Mouse (Mus musculus) T-helper 17 cell (primary cell): Measurements from ENCODE around the gene Lrig1.

ENCODE experiments used
- in situ Hi-C, 2 experiments: fragments of 300-600 bp; cut with MboI, MseI; formaldehyde crosslinking; loops; 1 replicate in 1 of 2; 2 replicates in 1 of 2; pipeline ENCODE4 v1.15.1; 2025; ENCODE audit warnings: high pct_unique_total_duplicates in 2 of 2

Lrig1 gene

DNA sequence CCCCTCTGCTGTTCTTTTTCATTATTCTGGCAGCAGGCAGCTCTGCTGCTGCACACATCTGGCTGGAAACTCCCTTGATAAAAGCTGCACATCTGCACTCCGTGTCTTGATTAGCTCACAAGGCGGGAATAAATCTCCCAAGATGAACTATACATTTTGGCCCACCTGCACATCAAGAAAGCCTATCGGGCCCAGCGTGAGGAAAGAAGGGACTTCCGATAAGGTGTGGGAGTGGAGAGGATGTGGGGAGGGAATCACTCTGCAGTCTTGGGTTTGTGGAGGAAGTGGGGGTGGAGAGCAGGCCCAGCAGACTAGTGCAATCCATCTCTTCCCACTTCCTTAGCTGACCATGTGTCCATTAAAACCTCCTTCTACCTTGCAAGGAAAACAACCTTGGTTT is 74.1 kb downstream of the Lrig1 start:
- in situ Hi-C loops: no loop called here

DNA sequence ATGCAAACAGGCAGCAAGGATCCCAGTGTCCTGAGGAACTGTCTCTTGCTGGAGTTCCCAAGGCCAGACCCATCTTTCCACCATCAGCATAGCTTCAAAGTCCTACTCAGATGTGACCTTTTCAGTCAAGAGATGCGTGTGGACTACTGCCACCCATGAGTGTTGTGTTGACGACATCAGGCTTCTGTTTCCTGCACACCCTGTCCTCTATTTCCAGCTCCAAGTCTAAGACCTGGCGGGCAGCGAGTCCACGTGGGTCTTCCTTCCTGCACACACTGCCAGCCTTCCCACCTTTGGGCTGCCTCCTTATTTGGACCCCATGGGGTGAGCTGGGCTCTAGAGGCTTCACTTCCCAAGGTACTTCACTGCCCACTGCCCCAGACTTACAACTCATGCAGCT is 75.4 kb downstream of the Lrig1 start:
- in situ Hi-C loops: no loop called here

DNA sequence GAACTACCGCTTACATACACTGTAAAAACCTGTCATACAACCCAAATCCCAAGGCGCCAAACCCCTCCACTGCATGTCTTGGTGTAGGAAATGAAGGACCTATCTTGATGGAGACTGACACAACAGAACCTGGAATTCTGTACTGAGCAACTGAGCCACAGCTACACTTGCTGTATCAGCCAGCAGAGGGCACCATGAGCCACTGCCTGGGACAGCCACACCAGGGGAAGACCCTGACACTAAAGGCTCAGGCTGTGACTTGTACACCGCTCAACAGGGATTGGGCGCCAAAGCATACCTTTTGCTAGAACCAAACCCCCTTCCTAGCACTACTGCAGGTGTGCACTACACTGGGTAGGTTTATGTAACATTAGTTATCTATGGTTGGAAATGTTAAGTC is 77.0 kb downstream of the Lrig1 start:
- in situ Hi-C loops: no loop called here

DNA sequence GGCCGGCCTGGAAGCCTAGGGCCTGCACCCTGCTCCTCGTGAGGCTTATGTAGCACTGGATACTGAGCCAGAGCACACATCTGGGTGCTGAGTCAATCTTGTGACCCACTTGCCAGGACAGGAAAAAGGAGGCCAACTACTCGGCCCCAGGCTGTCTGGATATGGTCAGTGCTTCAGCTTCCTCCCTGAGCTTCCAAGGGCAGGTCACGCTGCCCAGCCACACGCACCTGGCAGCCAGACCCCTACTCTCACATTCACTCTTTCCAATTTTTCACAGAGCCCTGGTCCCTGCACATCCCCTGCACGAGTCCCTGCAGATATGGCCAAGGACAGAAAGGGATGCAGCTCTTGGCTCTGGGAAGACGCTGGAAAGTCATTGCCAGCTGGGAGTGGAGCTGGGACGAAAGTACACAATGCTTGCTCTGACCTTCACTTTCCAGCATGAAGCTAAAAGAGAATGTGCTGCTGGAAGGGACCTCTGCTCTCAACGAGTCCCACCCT is 79.1 kb downstream of the Lrig1 start:
- in situ Hi-C loops: no loop called here

DNA sequence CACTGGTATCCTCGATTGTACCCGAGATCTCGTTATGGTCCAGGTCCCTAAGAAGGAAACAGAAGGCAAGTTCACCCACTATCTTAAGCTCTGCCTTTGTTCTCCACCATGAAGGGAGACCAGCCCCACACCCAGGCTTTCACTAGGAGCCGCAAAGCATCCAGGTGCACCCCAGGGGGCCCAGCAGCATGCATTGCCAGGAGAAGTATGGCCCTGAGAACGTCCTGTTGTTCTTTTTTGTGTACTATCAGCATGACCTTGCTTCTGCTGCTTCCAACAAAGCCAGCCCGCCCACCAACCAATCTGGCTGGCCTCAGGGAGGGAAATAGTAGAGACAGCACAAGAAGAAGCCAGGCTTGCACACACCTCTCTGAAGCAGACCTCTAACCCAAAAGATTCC is 79.7 kb downstream of the Lrig1 start:
- in situ Hi-C loops: no loop called here

DNA sequence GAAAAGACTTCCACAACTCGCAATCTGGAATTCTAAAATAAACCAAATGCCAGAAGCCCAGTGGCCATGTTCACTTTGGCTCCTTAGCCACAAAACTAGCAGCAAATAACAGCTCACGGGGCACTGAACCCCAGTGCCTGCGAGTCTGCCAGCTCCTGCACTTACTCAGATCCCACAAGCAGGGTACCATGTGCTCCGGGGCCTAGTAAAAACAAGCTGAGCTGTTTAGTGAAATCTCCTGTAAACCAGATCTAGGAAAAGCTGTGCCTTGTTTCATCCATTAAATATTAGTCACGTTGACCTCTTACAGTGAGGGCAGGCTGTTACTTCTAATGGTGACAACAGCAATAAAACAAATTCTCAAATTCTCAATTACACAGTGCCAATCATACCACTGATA is 81.3 kb downstream of the Lrig1 start:
- in situ Hi-C loops: loop anchor here (5.0 to 10.0 kb wide), 2 partner anchors 349 to 366 kb away; no protein-coding TSS in a partner anchor

DNA sequence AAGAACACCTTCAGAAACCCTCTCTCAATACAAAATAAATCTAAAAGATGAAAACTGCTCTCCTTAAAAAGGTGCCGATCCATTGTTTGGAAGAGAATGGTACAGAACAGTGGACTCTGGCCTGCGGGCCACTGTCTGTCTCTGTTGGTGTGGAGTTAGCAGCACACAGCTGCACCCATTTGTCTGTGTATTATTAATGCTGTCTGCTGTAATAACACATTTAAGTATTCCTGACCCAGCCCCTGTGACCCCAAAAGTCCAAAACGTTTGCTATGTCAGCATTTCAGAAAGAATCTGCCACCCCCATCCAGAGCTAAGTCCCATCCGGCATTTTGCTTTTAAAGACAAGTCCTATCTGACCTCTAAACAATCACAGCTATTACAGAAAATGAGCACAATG is 84.0 kb downstream of the Lrig1 start:
- in situ Hi-C loops: loop anchor here (5.0 to 10.0 kb wide), 2 partner anchors 351 to 369 kb away; no protein-coding TSS in a partner anchor

DNA sequence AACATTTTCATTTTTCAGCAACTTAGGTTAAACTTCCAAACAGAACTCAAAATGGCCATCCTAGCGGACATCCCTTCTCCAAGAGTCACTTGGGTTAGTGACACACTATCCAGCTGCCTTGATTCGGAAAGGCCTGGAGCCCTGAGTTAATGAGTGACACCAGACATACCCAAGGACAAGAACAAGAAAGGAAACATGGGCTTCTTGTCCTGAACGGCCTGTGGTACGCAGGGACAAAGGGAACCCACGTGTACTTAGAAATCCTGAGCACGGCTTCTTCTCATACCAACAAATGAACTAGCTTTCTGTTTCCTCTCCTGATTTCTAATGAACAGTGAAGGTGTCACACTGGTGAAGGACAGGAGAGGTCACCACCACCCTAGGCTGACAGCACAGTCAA is 85.6 kb downstream of the Lrig1 start:
- in situ Hi-C loops: loop anchor here in 1 of 2 experiments (10.0 kb wide), 1 partner anchor 370 kb away; no protein-coding TSS in a partner anchor

DNA sequence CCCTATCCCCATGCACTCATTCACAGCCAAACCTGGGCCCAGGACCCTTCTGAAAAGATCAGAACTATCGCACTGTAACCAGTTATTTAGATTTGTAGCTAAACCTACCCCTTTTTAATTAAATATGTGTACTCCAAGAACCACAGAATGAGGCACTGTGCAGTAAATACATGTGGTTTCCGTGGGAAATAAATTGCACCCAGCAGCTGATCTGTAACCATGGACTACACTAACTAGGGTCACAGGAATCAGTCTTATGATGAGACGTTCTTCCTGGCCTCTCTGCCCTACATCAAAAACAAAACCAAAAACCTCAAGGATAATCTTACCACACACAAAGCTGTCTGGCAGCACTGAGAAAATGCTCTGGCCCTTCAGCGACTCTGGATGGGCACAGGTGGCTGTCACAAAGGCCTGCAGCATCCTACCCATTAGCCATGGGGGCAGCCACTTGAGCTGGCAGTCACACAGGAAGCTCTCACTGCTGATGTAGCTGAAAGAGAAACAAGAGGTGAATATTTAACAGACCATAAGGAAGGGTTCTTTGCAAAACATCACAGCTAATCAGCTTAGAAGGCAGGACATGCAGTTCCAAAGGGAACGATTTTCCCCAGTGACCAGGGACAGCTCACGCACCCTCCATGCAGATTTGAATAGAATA is 86.6 kb downstream of the Lrig1 start:
- in situ Hi-C loops: loop anchor here in 1 of 2 experiments (10.0 kb wide), 1 partner anchor 371 kb away; no protein-coding TSS in a partner anchor

DNA sequence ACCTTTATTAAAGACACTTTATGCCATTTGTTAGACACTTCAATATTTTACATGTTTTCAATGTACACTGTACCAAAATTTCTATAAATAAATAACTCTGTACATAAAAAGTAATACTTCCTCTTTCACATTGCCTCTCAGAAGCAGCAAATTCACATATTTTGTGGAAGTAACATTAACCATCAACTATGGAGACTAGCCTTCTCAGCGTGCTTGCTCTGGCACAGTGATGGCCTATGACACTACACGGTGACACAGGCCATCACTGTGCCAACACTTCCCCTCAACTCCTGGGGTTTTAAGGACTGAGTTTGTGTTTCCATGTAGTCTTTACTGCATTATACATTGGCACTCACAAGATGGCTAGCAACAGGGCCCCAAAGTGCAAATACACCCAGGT is 95.4 kb downstream of the Lrig1 start:
- in situ Hi-C loops: no loop called here

DNA sequence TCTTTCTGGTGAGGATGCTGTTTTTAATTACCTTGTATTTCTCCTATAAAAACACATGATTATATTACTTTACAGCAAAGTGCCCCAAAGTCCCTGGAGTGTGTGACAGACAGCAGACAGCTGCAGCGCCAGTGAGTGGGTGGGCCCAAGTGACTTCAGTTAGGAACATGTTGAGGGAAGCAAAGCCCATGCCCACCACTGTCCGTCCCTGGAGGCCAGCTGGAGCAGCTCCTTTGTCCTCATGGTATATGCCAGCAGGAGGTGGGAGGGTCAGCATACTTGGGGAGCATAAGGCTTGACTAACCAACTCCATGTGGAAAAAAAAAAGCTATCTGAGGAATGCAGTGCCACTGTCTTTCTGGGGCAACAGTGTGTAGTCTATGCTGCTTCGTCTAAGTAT is 95.9 kb downstream of the Lrig1 start:
- in situ Hi-C loops: no loop called here

DNA sequence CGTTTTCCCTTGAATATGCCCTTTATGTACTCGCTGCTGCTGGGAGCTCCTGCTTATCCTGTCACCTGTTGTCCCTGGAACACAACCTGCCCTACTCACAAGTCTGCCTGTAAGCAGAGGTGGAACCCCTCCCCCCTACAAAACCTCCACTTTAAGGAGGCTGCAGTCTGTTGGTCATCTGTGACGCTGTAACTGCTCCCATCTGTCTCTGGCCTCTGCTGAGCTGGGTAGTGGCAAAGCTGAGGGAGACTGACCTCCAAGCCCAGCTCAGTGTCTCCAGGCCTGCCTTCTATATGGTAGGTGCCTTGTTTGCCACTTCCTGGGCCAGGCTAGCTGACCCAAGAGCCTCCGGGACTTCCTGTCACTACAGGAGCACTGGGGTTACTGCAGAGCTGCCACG is 98.1 kb downstream of the Lrig1 start:
- in situ Hi-C loops: no loop called here

DNA sequence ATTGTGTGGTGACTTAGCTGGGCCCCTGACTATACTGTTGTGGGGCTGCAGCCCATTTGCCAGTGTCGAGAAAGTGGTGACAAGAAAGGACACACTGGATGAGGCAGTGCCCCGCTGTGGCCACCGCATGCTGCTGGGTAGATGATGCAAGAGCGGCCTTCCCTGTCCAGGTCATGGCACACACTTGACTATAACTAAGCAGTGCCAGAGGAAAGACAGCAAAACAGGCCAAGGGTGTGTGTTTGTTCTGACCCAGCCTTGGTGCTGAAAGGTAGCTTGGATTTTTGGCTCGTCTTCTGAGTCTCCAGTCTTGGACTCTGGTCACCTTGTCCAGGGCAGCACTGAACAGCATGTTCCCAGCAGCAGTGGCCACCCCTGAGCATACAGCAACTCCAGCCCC is 98.9 kb downstream of the Lrig1 start:
- in situ Hi-C loops: no loop called here

DNA sequence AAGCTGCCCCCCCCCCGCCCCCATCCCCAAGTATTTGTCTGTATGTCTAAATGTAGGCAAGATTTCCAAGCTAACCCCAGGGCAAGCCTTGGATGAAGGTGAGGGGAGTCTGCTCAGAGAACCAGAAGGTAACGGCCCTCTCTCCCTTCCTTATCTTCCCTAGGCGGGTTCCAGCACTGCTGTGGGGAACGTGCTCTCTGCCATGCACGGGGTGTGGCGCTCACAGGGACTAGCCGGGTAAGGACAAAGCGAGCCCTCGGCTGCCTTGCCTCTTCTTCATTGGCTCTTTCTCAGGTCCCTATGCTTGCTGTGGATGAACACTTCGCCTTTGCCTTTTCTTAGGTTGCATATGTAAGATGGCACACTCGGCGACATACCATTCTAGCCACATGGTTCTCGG is 100.9 kb downstream of the Lrig1 start:
- in situ Hi-C loops: no loop called here

DNA sequence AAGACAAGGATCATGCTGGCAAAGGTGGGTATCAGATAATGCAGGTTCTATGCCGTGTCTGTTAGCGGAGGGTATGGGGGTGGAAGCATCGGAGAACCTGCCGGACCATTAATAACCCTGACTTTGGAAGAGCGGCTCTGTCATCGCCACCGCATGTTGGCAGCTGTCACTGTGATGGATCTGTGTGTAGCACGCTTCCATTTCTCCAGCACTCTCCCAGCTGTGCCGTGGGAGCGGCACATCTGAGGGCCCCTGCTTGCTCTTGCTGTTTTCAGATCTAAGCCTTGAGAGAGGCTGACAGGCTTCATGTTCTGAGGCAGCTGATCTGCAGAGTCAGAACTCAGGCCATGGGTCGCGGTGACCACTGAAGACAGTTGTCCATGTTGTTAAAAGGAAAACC is 101.5 kb downstream of the Lrig1 start:
- in situ Hi-C loops: no loop called here

DNA sequence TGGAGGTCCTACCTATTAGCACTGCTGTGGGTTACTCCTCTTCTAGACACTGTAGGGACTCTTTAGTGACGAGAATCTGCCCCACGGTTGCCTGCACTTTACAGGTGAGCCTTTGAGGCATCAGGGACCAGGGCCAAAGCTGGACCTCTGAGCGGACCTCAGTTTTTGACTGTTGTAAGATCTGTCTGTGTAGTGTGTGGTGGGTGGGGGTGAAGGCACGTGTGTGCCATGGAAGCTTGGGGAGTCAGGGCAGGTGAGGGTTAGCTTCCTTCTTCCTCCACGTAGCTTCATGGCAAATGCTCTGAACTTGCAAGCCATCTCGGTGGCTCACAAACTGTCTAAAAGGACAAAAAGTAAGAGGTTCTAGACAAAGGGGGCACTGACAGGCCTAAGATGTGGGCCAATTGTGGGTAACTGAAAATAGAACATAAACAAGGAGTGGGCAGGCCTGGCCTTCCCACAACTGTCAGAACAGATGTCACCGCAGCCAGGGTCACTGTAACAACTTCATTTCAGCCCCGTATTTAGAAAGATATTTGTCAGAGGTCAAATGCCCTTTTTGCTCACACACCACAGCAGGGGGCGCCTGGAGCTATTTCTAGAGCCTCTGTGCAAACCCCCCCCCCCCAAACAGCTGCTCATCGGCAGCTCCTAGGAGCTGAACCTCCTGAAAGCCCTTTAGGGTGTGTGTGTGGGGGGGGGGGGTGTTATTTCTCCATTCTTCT is 103.0 kb downstream of the Lrig1 start:
- in situ Hi-C loops: no loop called here

DNA sequence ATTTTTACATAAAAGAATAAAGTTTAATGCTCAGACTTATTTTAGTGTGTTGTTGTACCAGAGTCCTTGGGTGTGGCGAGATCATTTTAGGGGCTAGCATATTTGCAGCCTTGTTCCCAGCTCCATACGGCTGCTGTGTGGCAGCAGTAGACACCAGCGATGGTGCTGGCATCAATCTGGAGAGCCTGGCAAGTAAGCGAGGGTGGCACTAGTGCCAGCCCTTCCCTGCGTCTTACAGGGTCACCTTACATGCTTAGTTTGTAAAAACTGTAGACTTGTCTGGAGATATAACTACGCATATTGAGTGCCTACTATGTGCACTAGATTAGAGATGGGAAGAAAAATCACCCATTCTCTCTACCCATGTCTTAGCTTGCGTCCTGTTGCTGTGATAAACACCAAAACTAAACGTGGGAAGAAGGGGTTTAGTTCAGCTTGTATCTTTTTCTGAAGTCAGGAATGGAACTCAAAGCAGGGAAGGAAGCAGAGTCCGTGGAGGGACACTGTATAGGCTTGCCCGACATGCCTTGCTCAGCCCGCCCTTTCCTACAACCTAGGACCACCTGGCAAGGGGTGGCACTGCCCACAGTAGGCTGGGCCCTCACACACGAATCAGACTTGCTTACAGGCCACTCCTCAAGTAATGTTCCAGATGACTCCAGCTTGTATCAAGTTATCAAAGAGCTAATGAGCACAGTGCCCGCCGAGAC is 103.8 kb downstream of the Lrig1 start:
- in situ Hi-C loops: no loop called here

DNA sequence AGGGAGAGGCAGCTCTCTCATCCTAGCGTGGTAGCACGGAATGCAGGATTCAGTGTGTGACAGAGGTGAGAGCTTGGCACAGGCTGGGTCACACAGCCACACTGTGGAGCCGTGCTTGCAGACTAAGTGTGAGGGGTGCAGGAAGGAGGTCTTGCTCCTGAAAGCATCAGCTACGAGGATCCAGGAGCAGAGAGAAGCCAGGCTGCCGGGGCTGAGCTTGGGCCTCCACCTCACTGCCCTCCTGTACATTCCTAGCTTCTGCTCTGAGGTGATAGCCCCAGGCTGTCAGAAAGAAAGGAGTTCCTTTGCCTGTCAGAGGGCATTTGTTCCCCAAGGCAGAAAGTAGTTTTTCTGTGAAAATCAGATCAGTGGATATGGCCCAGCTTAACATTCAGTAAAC is 104.8 kb downstream of the Lrig1 start:
- in situ Hi-C loops: no loop called here

DNA sequence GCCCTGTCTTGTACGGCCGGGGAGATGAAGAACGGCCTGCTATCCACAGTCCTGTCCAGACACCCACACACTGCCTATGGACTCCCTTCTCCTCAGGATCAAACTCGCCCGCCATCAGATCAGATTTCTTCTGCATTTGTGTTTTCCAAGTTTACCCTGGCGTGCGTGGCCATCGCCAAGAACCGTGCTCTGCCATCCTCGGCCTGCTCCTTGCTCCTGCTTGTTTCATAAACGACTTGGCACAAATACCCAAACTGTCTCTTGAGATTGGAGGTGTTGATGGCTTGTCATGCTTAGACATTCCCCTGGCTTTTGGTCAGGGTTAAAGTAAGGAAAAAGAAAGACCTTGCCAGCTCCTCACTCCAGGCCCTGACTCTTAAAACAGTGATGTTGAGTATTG is 105.2 kb downstream of the Lrig1 start:
- in situ Hi-C loops: no loop called here

DNA sequence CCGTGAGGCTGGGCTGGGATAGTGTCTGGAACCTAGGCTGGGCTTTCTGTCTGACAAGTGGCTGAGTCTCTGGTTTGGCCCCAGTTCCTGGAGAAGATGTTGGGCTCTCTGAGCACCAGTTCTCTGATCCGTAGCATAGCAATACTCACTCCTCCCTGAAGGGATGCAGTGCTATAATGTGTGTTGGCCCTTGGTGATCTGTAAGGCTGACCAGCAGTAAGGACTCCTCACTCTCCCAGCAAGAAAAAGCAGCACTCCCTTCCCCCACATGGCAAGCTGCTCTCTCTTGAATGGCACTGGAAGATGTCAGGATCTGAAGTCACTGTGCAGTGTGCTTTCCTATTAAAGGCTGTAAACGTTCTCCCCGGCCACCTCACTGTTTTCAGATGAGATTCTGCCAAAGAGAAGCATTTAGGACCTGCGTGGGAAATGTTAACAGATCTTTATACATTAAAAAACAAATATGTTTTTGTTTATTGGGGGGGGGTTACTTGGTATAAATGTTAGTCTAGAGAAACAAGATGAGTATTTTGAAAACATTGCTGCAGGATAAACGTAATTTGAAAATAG is 105.8 kb downstream of the Lrig1 start:
- in situ Hi-C loops: no loop called here

DNA sequence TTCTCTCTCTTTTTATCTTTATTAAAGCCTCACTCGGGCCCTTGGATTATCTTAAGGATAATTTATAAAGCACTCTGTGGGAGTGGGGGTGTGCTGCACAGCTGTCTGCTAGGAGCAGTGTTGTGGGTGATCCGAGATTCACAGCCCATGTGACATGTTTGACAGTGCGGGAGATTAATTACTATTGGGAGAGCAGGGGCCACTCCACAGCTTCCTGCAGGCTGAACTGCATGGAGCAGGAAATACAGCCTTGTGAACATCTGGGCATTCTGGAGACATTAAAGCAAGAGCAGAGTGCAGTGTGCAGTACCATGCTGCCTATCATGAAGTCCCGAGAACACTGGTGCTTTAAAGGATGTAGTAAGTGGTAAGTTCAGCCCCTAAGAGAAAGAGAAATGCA is 107.2 kb downstream of the Lrig1 start:
- in situ Hi-C loops: no loop called here

DNA sequence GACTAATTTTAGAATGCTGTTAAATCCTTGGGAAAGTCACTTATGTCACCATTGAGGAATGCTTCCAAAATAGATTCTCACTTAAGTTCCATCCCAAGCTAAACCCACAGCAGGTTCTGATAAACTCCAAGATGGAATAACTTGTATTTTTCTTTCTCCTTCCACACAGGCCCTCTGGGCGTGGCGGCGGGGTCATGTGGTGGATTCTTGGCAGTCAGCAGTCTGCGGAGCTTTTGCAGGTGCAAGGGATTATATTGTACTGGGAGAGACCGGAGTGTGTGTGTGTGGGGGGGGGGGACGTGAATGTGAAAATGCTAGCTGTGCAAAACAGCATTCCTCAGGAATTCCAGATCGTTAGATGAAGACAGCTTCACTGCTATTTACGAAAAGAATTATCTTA is 107.7 kb downstream of the Lrig1 start:
- in situ Hi-C loops: no loop called here
